15 mouse cellular contexts compared by ENCODE assay signal in genomic region chr2:31020202-31020601, GRCm38 (mm10).
"Had no signal": no experiment of that assay in that cellular context is flagged by ENCODE, and none has a peak within 500 bp of the region (broad histone marks: within the 10 kb centered on the region; RNA-seq: fewer than 3 reads in every experiment).

No protein-coding gene starts in this region.

- H3K9ac ChIP-seq: kidney, embryonic 15.5 days; limb, embryonic 12.5 days; limb, embryonic 15.5 days; liver, embryonic 14.5 days; liver, postnatal 0 days; lung, embryonic 14.5 days had no signal

- H3K27me3 ChIP-seq: kidney, embryonic 15.5 days; limb, embryonic 12.5 days; limb, embryonic 15.5 days had no signal

- H3K4me1 ChIP-seq: limb, embryonic 12.5 days; limb, embryonic 15.5 days had no signal

- H3K9me3 ChIP-seq: kidney, embryonic 15.5 days; limb, embryonic 12.5 days; limb, embryonic 15.5 days had no signal

- H3K27ac ChIP-seq: kidney, embryonic 15.5 days; limb, embryonic 12.5 days; limb, embryonic 15.5 days; liver, embryonic 14.5 days; macrophage had no signal

- DNase-seq: kidney, postnatal 10 days; kidney, postnatal 36 days; left cerebral cortex, postnatal 4 days; liver, postnatal 0 days; lung, embryonic 14.5 days; midbrain, embryonic 14.5 days; thymus, adult 18-20 months; thymus, postnatal 36 days had no signal

- ATAC-seq: liver, postnatal 0 days; lung, postnatal 0 days had no signal

- H3K4me3 ChIP-seq: kidney, embryonic 15.5 days; limb, embryonic 12.5 days; limb, embryonic 15.5 days had no signal

- H3K4me2 ChIP-seq: kidney, embryonic 15.5 days; limb, embryonic 12.5 days; limb, embryonic 15.5 days; liver, embryonic 11.5 days; lung, embryonic 14.5 days had no signal
